Mouse (Mus musculus): Measurements from ENCODE around the gene Pde4b.

Pde4b gene

DNA sequence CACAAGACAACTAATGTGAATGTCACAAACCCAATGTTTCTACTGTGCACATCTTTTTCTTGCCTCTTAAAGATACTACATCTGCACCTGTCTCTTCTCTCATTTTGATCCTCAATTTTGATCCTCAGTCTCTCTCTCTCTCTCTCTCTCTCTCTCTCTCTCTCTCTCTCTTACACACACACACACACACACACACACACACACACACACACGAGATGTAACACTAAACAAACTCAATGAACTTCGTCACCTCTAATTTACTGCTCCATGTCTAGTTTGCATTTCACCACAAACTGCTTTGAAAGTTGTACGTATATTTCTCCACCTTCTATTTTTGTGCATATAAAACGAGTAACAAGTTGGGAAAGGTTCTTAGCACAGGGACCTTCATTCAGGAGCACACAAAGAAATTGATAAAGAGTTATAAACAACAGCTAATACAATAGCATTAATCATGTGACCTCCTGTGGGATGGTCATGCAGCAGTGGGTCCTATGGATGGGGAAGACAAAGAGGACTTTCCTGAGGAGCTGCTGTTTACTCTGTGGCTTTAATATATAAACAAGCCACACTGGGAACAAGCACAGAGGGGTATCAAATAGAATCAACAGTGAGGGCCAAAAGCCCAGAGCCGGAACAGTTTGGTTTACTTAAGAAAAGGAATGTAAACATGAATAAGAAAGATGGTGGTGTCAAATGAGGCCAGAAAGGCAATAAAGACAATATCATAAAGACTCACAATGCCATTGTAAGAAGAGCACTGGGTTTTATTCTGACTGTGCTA lies 372.1 kb downstream of the Pde4b start:
- TF ChIP-seq CTCF (conservative IDR thresholded peaks at IDR 0.05; ENCODE audit: low read length) (no peak), NANOG (IDR thresholded peaks at IDR 0.05; ENCODE audit: borderline replicate concordance, low read length) (no peak), POU5F1 (IDR thresholded peaks at IDR 0.05; ENCODE audit: borderline replicate concordance, low read length) (no peak)
- Histone ChIP-seq H3K36me3 (ENCODE audit: insufficient read depth, low read length) (no peaks in the 10 kb centered on the region), H3K27me3 (ENCODE audit: insufficient read depth, low read length) (no peaks in the 10 kb centered on the region), H3K4me3 (replicated peaks; ENCODE audit: low read length) (no peak overlapping the region), H3K4me1 (replicated peaks; ENCODE audit: low read depth, low read length) (no peaks in the 10 kb centered on the region), H3K9me3 (ENCODE audit: low read length) (no peaks in the 10 kb centered on the region)

DNA sequence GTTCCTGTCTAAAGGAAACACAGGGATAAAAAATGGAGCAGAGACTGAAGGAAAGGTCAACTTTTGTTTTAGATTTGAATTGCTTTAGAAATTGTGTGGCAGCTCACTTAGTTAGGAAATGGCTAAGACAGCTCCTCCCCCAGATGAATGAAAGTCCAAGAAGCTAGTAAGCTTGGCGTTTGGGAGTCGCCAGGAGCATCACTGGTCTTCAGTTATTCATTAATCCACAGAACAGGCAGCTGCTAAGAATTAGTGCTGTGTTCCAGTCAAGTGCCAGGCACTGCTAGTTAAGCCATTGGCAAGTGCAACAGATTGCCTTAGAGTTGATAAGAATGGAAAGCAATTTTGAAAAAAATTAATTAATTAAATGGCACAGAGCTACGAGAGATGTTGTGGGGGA lies 390.8 kb downstream of the Pde4b start:
- H3K9me3 ChIP-seq (ENCODE audit: low read length) = no peaks in the 10 kb centered on the region

DNA sequence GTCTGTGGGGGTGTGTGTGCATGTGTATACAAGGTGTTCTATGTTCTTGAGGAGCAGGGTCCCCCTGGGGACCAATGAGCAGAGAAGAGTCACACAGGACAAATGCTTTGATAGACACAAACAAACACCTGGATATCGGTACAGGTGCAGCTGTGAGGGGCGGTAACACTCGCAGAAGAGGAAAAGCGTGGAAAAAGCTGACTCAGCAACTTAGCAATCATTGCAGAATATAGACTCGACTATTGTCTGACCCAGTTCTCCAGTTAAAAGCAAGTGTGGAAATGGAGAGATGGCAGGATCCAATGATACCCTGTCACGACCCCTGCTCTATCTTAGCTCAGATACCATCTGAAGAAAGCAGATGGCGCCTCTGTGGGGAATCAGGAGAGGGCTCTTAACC lies 391.5 kb downstream of the Pde4b start:
- TF ChIP-seq POU5F1 (IDR thresholded peaks at IDR 0.05; ENCODE audit: borderline replicate concordance, low read length) (no peak), CTCF (conservative IDR thresholded peaks at IDR 0.05; ENCODE audit: low read length) (no peak), NANOG (IDR thresholded peaks at IDR 0.05; ENCODE audit: borderline replicate concordance, low read length) (no peak)
- no peaks in the 10 kb centered on the region for H3K27me3 ChIP-seq (ENCODE audit: insufficient read depth, low read length)
- no peaks in the 10 kb centered on the region for H3K4me1 ChIP-seq (replicated peaks; ENCODE audit: low read depth, low read length)
- no peak overlapping the region for H3K4me3 ChIP-seq (replicated peaks; ENCODE audit: low read length)
- H3K9me3 ChIP-seq (ENCODE audit: low read length) = no peaks in the 10 kb centered on the region
- no peaks in the 10 kb centered on the region for H3K36me3 ChIP-seq (ENCODE audit: insufficient read depth, low read length)

More for the DNA sequence above, 390.8 kb downstream of the Pde4b start:
- Histone ChIP-seq H3K36me3 (ENCODE audit: insufficient read depth, low read length) (no peaks in the 10 kb centered on the region), H3K4me3 (replicated peaks; ENCODE audit: low read length) (no peak overlapping the region), H3K4me1 (replicated peaks; ENCODE audit: low read depth, low read length) (no peaks in the 10 kb centered on the region), H3K27me3 (ENCODE audit: insufficient read depth, low read length) (no peaks in the 10 kb centered on the region)
- no peak for TF ChIP-seq NANOG (IDR thresholded peaks at IDR 0.05; ENCODE audit: borderline replicate concordance, low read length)
- no peak for TF ChIP-seq POU5F1 (IDR thresholded peaks at IDR 0.05; ENCODE audit: borderline replicate concordance, low read length)
- TF ChIP-seq CTCF (conservative IDR thresholded peaks at IDR 0.05; ENCODE audit: low read length) = no peak

DNA sequence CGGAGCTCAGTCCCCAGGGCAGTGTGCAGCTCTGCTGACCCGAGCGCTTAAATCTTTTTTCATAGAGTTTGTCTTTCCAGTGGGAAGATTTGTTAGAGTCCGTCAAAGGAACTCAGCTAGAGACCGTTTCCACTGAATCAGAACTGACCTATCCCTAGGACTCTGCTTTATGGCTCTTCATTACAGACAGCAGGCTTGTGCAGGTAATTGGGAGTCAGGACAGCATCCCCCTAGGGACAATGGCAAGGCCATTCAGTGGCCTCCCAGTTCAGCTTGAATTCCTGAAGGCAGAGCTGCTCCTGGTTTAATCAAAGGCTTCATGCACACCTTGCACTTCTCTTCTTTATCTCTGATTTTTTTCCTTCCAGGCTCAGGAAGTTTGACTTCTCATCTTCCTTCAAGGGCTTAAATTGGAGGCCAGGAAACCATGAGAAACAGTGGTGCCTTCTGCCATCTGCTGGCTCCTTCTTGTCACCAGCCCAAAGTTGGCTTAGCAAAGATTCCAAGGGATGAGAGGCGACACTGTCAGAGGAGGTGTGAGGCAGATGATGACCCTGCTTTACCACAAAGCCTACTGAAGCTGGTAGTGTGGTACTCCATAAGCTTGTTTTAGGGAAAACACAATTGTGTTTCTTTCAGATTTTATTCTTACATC lies 393.6 kb downstream of the Pde4b start:
- no peaks in the 10 kb centered on the region for H3K27me3 ChIP-seq (ENCODE audit: insufficient read depth, low read length)
- TF ChIP-seq CTCF (conservative IDR thresholded peaks at IDR 0.05; ENCODE audit: low read length) (no peak), NANOG (IDR thresholded peaks at IDR 0.05; ENCODE audit: borderline replicate concordance, low read length) (no peak), POU5F1 (IDR thresholded peaks at IDR 0.05; ENCODE audit: borderline replicate concordance, low read length) (no peak)
- H3K36me3 ChIP-seq (ENCODE audit: insufficient read depth, low read length) = no peaks in the 10 kb centered on the region
- H3K4me1 ChIP-seq (replicated peaks; ENCODE audit: low read depth, low read length) = no peaks in the 10 kb centered on the region
- H3K9me3 ChIP-seq (ENCODE audit: low read length) = no peaks in the 10 kb centered on the region
- H3K4me3 ChIP-seq (replicated peaks; ENCODE audit: low read length) = no peak overlapping the region

DNA sequence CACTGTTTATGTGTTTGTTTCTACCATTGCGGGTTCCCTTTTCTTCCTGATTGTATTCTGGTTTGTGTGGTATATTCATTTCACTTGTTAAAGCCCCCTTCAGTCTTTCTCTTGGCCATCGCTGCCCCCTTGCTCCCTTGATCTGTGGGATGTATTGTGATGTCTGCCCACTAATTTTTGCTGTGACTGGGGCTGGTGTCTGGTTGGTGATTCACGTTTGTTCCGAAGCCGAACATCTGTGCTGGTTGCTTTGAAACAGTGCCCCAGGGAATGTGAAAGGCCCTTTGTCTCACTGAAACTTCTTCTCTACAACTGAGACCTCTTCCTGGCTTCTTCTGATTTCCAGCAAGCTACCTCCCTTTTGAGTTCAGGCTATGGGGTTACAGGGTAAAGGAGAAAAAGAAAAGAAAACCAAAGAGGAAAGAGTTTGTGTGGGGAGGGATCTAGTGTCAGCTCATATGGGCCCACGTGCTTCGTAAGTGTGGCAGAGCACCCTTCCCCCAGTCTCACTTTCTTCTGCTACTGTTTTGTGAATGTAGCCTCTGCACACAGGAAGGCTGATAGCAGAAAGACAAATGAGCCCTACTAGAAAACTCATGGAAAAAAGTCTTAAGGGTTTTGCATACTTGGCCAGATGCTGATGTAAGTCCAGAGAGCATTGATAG lies 396.1 kb downstream of the Pde4b start:
- Histone ChIP-seq H3K4me1 (replicated peaks; ENCODE audit: low read depth, low read length) (no peaks in the 10 kb centered on the region), H3K9me3 (ENCODE audit: low read length) (no peaks in the 10 kb centered on the region), H3K36me3 (ENCODE audit: insufficient read depth, low read length) (no peaks in the 10 kb centered on the region), H3K27me3 (ENCODE audit: insufficient read depth, low read length) (no peaks in the 10 kb centered on the region), H3K4me3 (replicated peaks; ENCODE audit: low read length) (no peak overlapping the region)
- TF ChIP-seq POU5F1 (IDR thresholded peaks at IDR 0.05; ENCODE audit: borderline replicate concordance, low read length) (no peak), CTCF (conservative IDR thresholded peaks at IDR 0.05; ENCODE audit: low read length) (no peak), NANOG (IDR thresholded peaks at IDR 0.05; ENCODE audit: borderline replicate concordance, low read length) (no peak)

DNA sequence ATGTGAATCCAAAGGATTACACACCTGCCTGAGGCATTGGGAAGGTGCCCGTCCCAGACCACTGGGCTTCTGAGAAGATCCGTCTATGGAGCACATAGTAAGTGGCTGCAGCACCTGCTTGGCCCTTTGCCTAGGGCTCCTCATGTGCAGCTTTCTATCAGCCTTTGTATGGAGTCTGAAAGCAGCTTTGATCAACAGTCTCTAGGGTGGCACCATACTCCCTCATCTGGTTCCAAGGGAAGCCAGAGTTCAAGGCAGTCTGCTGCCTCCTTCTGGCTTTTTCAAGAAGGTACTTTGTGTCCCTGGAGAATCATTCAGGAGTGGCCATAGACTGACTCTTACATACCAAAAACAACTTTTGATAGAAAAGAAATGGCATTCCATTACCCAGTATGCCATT lies 397.4 kb downstream of the Pde4b start:
- TF ChIP-seq CTCF (conservative IDR thresholded peaks at IDR 0.05; ENCODE audit: low read length) = no peak
- no peak for TF ChIP-seq NANOG (IDR thresholded peaks at IDR 0.05; ENCODE audit: borderline replicate concordance, low read length)
- TF ChIP-seq POU5F1 (IDR thresholded peaks at IDR 0.05; ENCODE audit: borderline replicate concordance, low read length) = no peak
- Histone ChIP-seq H3K4me3 (replicated peaks; ENCODE audit: low read length) (no peak overlapping the region), H3K4me1 (replicated peaks; ENCODE audit: low read depth, low read length) (no peaks in the 10 kb centered on the region), H3K36me3 (ENCODE audit: insufficient read depth, low read length) (no peaks in the 10 kb centered on the region), H3K27me3 (ENCODE audit: insufficient read depth, low read length) (no peaks in the 10 kb centered on the region), H3K9me3 (ENCODE audit: low read length) (no peaks in the 10 kb centered on the region)

DNA sequence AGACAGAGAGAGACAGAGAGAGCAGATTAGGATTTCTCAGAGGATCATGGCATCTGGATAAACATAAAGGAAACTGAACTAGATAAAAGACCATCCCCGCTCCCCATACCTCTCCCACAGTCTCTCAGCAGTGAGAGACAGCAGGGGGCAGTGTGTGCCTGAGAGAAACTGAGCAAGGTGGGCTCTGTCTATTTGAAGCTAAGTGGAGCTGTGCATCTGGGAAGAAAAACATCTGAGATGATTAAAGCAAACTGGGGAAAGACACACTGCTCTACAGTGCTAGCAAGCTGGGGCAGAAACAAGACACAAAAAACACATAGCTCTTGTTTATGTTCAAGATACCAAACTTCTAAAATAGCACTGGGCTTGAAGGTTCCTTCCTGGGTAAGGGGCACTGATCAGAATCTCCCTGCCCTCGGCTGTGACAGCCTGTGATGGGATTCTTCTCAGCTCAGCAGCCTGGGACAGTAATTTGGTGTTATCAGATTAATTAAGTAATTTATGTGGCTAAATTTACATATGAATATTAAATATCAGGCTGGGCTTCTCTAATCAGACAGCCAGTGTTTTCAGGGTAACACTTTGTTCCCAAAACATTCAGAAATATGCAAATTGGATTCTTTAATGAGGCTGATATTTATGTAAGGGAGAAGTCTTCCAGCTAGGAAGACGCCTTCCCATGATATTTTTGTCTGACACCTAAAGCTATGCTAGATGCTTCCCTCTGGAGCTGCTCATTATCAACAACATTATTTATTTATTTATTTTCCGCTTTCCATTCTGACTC lies 399.0 kb downstream of the Pde4b start:
- Histone ChIP-seq H3K9me3 (ENCODE audit: low read length) (no peaks in the 10 kb centered on the region), H3K4me1 (replicated peaks; ENCODE audit: low read depth, low read length) (no peaks in the 10 kb centered on the region), H3K36me3 (ENCODE audit: insufficient read depth, low read length) (no peaks in the 10 kb centered on the region), H3K4me3 (replicated peaks; ENCODE audit: low read length) (no peak overlapping the region), H3K27me3 (ENCODE audit: insufficient read depth, low read length) (no peaks in the 10 kb centered on the region)
- TF ChIP-seq NANOG (IDR thresholded peaks at IDR 0.05; ENCODE audit: borderline replicate concordance, low read length) (no peak), POU5F1 (IDR thresholded peaks at IDR 0.05; ENCODE audit: borderline replicate concordance, low read length) (no peak), CTCF (conservative IDR thresholded peaks at IDR 0.05; ENCODE audit: low read length) (no peak)

DNA sequence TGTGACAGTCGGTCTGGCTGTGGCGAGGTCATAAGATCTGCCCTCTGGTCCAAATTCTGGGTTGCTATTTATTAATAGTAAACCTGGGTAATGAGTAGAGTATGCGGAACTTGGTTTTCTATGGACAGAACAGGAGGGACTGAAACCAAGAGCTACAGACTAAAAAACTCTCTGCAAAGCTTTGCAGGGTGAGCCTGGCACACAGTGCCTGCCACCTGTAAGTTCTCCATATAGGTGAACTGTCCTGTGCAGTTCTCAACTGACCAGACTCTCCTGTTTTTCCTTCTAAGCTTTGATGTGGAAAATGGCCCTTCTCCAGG lies 399.5 kb downstream of the Pde4b start:
- no peaks in the 10 kb centered on the region for H3K27me3 ChIP-seq (ENCODE audit: insufficient read depth, low read length)
- TF ChIP-seq NANOG (IDR thresholded peaks at IDR 0.05; ENCODE audit: borderline replicate concordance, low read length) (no peak), POU5F1 (IDR thresholded peaks at IDR 0.05; ENCODE audit: borderline replicate concordance, low read length) (no peak), CTCF (conservative IDR thresholded peaks at IDR 0.05; ENCODE audit: low read length) (no peak)
- no peaks in the 10 kb centered on the region for H3K36me3 ChIP-seq (ENCODE audit: insufficient read depth, low read length)
- H3K9me3 ChIP-seq (ENCODE audit: low read length) = no peaks in the 10 kb centered on the region
- no peak overlapping the region for H3K4me3 ChIP-seq (replicated peaks; ENCODE audit: low read length)
- H3K4me1 ChIP-seq (replicated peaks; ENCODE audit: low read depth, low read length) = no peaks in the 10 kb centered on the region
